Mouse (Mus musculus): ENCODE results near the gene Tlr4. TPM values are rescaled to one million over a fixed set of nuclear protein-coding genes. Genes with fewer than 3 reads are reported as not detected.

The Tlr4 gene
- 0.83 and 0.91 TPM in 2 replicates for polyA plus RNA-seq (2015; fragmentation: Nextera tagmentation; extraction: Ambion mirVana)

DNA sequence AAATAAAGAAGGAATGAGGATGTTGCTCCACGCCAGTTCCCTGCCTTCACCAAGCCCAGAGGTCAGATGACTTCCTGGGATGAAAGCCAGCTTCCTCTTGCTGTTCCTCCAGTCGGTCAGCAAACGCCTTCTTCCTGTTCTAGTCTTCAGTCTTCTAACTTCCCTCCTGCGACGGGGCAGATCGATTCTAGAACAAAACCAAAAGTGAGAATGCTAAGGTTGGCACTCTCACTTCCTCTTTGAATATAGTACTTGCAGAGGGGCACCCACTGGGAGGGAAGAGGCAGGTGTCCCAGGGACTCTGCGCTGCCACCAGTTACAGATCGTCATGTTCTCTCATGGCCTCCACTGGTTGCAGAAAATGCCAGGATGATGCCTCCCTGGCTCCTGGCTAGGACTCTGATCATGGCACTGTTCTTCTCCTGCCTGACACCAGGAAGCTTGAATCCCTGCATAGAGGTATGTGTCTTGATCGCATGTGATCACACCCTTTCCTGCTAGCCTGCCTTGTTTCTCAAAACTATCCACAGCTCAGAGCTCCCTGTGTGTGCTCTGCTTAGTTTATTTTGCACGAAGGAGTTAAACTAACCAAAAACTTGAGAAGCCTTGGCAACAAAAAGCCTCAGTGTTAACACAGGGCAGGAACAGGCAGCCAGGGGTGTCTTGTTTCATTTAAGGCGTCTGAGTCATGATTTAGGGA lies at the start of gene Tlr4:
Tlr4 (plus strand) TSS at position 122 of the 700 bp plus-strand sequence.
- H3K27me3 ChIP-seq = no peaks in the 10 kb centered on the region
- ATAC-seq (ENCODE audit: low FRiP score, low read depth) = no peak
- no peak within 1 kb of the TSS for H3K9ac ChIP-seq
- H3K4me1 ChIP-seq (replicated peaks) = no peaks in the 10 kb centered on the region
- no peaks in the 10 kb centered on the region for H3K36me3 ChIP-seq
- 76% methylated on average over 11 of the region's 11 CpGs for WGBS
- no peak within 1 kb of the TSS for H3K4me3 ChIP-seq
- no peaks in the 10 kb centered on the region for H3K9me3 ChIP-seq
- 0 out of 2 replicates have a peak within 1 kb of the TSS, but pooled peaks have one; percentile 15 for H3K4me2 ChIP-seq
- H3K27ac ChIP-seq (replicated peaks) = no peak within 1 kb of the TSS

DNA sequence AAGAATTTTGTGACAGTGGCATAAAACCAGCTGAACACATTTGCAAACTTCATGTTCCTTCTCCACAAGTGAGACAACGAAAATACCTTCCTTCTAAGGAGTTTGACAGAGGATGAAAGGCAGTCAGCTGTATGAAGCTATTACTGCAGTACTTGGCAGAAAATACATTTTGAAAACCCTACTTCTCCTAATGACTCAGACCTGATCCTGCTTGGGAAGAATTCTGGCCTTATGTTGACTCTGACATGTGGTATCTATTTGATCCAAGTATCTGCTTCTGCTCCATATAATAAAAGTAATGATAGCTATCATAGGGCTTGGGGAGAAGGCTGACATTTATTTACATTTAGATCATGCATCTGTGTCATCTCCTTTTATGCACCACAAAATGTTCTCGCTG lies 33.1 kb upstream of the Tlr4 start:
- Histone ChIP-seq H3K27me3 (no peaks in the 10 kb centered on the region), H3K9me3 (no peaks in the 10 kb centered on the region), H3K4me3 (no peak overlapping the region), H3K27ac (replicated peaks) (no peak overlapping the region), H3K36me3 (no peaks in the 10 kb centered on the region), H3K4me1 (replicated peaks) (no peaks in the 10 kb centered on the region), H3K9ac (no peak overlapping the region), H3K4me2 (no peak overlapping the region)
- WGBS = 78% methylated on average over 2 of the region's 2 CpGs
- ATAC-seq (ENCODE audit: low FRiP score, low read depth) = no peak

DNA sequence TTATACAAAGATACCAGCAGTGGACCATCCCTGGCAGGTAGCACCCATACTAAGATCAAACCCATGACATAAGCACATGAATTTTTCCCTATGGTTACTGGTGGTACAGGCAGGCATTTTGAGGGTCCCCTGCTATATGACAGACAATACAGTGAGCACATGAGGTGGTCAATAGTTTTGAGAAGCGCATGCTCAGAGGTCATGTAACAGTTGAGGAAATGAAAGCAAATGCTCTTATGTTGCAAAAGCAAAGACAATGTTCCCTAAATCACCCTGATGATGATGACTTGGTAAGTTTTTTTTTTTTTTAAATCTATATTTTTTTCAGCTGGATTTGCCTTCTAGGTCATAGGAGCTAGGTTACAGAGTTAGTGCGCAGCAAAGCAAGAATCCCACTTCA lies 30.7 kb upstream of the Tlr4 start:
- H3K27ac ChIP-seq (replicated peaks) = no peak overlapping the region
- ATAC-seq (ENCODE audit: low FRiP score, low read depth) = no peak
- H3K9ac ChIP-seq = no peak overlapping the region
- H3K4me2 ChIP-seq = no peak overlapping the region
- H3K27me3 ChIP-seq = no peaks in the 10 kb centered on the region
- no peaks in the 10 kb centered on the region for H3K4me1 ChIP-seq (replicated peaks)
- H3K9me3 ChIP-seq = no peaks in the 10 kb centered on the region
- no peaks in the 10 kb centered on the region for H3K36me3 ChIP-seq
- WGBS = 96% methylated on average over 2 of the region's 2 CpGs
- H3K4me3 ChIP-seq = no peak overlapping the region

DNA sequence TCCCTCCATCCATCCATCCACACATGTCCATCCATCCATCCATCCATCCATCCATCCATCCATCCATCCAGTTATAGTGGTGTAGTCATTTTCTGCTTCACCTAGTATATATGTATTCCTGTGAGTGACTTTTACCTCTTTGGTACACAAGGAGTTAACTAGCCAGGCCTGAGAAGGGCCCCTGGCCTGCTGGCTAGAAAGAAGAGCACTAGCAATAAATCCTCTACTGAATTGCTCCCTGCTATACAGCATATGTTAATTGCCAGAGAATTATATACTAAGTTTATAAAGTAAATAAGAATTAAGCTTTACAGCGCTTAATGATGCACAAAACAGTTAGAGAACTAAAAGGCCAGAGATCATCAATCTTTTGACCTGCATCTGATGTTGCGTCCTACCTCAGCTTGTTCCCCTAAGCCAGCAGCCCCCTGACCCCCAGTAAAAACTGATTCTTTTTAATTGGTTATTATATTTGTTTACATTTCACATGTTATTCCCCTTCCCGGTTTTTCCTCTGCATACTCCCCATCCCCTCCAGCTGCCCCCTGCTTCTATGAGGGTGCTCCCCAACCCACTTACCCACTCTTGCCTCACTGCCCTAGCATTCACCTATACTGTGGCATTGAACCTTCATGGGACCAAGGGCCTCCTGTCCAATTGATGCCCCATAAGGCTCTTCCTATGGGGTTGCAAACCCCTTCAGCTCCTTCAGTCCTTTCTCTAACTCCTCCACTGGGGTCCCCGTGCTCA lies 22.7 kb upstream of the Tlr4 start:
- WGBS = 78% methylated on average over 4 of the region's 4 CpGs
- no peaks in the 10 kb centered on the region for H3K36me3 ChIP-seq
- H3K27me3 ChIP-seq = no peaks in the 10 kb centered on the region
- H3K4me1 ChIP-seq (replicated peaks) = no peaks in the 10 kb centered on the region
- no peaks in the 10 kb centered on the region for H3K9me3 ChIP-seq
- no peak for ATAC-seq (ENCODE audit: low FRiP score, low read depth)
- no peak overlapping the region for H3K27ac ChIP-seq (replicated peaks)
- no peak overlapping the region for H3K9ac ChIP-seq
- no peak overlapping the region for H3K4me2 ChIP-seq
- no peak overlapping the region for H3K4me3 ChIP-seq

DNA sequence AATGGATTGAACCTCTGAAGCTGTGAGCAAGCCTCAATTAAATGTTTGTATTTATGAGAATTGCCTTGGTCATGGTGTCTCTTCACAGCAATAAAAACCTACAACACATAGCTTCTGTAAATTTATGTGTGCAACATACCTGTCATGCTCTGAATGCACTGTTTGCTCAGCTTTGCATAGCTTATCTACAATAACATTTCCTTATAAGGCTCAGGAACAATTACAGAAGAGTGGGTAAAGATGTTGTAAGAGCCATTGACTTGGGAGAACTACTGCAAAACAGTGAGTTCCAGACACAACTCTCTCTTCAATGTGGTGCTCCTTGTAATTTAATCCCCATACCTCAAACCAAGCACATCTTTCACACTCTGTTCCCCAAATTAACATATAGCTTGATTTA lies 21.6 kb upstream of the Tlr4 start:
- no peak overlapping the region for H3K4me2 ChIP-seq
- no peak overlapping the region for H3K9ac ChIP-seq
- no peaks in the 10 kb centered on the region for H3K27me3 ChIP-seq
- no peaks in the 10 kb centered on the region for H3K4me1 ChIP-seq (replicated peaks)
- no peak for ATAC-seq (ENCODE audit: low FRiP score, low read depth)
- H3K27ac ChIP-seq (replicated peaks) = no peak overlapping the region
- H3K9me3 ChIP-seq = no peaks in the 10 kb centered on the region
- no peak overlapping the region for H3K4me3 ChIP-seq
- H3K36me3 ChIP-seq = no peaks in the 10 kb centered on the region

DNA sequence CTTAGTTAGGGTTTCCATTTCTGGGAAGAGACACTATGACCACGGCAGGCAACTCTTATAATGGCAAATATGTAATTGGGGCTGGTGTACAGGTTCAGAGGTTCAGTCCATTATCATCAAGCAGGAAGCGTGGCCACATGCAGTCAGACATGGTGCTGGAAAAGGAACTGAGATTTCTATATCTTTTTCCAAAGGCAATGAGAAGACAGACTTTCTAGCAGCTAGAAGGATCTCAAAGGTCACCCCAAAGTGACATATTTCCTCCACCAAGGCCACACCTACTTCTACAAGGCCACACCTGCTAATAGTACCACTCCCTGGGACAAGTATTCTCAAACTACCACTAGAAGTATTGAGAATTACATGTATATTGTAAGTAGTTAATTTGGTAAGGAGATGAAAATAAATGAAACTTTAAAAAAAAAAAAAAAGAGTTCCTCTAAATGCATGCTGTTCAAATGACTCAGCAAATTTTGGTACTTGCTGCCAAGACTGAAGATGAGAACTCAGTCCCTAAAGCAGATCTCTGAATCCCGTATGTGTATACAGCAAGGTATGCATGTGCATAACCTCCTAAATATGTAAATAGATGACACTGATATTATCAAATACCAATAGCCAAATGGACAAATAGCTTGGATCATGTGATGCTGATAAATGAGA lies 10.9 kb upstream of the Tlr4 start:
- ATAC-seq (ENCODE audit: low FRiP score, low read depth) = no peak
- Histone ChIP-seq H3K4me3 (no peak overlapping the region), H3K4me2 (no peak overlapping the region), H3K27me3 (no peaks in the 10 kb centered on the region), H3K9ac (no peak overlapping the region), H3K36me3 (no peaks in the 10 kb centered on the region), H3K9me3 (no peaks in the 10 kb centered on the region), H3K4me1 (replicated peaks) (no peaks in the 10 kb centered on the region), H3K27ac (replicated peaks) (no peak overlapping the region)
- 86% methylated on average over 3 of the region's 3 CpGs for WGBS

DNA sequence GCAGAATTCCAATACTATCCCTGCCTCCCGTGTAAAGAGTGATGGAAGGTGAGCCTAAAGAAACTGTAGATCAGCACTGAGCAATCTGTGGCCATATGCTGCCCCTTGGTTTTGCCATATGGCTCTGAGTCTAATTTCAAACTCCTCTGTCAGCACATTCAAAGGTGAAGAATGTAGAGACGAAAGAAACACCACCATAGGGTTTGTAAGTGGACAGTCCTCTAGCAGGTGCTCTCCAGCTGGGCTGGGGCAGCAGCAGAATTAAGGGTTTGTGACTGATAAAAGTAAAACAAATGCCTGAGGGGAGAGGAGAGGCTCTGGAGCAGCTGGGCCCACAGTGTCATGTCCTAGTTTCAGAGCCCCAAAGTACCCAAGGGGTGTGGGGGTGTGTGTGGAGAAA lies 6.2 kb upstream of the Tlr4 start:
- no peak for ATAC-seq (ENCODE audit: low FRiP score, low read depth)

DNA sequence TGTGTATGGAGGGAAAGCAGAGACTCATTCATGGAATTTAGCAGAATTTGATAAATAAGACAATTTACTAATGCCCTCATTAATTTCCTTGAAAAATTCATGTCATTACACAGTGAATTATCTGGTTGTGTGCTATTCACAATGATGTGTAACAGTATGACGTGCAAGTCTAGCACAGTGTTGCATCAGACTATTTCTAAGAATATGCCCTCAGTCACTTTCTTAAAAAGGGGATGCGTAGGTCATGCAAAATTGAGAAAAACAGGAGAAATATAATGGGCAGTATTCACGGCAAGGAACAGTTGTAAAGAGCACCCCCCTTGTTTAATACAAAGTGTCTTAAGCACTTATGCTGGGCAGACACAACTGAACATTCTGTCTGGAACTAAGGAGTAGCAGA lies 5.6 kb upstream of the Tlr4 start:
- WGBS = 81% methylated on average over 3 of the region's 3 CpGs
- no peak for ATAC-seq (ENCODE audit: low FRiP score, low read depth)
- H3K9me3 ChIP-seq = no peaks in the 10 kb centered on the region

More for the DNA sequence above, 6.2 kb upstream of the Tlr4 start:
- Histone ChIP-seq H3K4me1 (replicated peaks) (no peaks in the 10 kb centered on the region), H3K27me3 (no peaks in the 10 kb centered on the region), H3K9me3 (no peaks in the 10 kb centered on the region), H3K4me3 (no peak overlapping the region), H3K4me2 (no peak overlapping the region), H3K36me3 (no peaks in the 10 kb centered on the region), H3K27ac (replicated peaks) (no peak overlapping the region), H3K9ac (no peak overlapping the region)
- WGBS = 65% methylated on average over 2 of the region's 2 CpGs

DNA sequence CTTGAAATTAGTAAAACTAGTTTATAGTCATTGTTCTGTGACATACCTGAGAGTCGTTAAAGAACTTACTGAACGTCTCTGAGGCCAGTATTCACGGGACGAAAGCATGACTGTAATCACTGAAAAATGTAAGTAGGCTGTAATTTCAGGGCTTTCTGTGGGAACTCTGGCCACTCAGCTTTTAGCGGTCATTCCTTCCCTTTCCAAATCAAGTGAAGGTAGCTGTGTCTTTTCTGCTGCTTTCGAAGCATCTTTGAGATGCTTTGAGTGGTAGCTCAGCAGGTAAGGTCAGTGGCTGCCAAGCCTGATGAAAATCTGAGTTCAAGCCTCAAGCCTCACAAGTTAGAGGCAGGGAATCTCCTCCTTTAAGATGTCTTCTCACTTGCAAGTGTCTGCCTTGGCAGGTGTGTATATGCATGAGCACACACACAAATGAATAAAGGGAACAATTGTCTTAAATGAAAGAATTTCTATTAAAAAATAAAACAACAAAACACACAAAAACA lies 832 bp downstream of the Tlr4 start:
- Histone ChIP-seq H3K27ac (replicated peaks) (no peak overlapping the region), H3K9me3 (no peaks in the 10 kb centered on the region), H3K4me3 (no peak overlapping the region), H3K4me2 (no peak overlapping the region), H3K9ac (no peak overlapping the region), H3K27me3 (no peaks in the 10 kb centered on the region), H3K4me1 (replicated peaks) (no peaks in the 10 kb centered on the region), H3K36me3 (no peaks in the 10 kb centered on the region)
- ATAC-seq (ENCODE audit: low FRiP score, low read depth) = no peak
- WGBS = 81% methylated on average over 6 of the region's 6 CpGs

More for the DNA sequence above, 5.6 kb upstream of the Tlr4 start:
- H3K4me2 ChIP-seq = no peak overlapping the region
- H3K4me1 ChIP-seq (replicated peaks) = no peaks in the 10 kb centered on the region
- no peaks in the 10 kb centered on the region for H3K27me3 ChIP-seq
- no peak overlapping the region for H3K9ac ChIP-seq
- H3K36me3 ChIP-seq = no peaks in the 10 kb centered on the region
- no peak overlapping the region for H3K4me3 ChIP-seq
- H3K27ac ChIP-seq (replicated peaks) = no peak overlapping the region

DNA sequence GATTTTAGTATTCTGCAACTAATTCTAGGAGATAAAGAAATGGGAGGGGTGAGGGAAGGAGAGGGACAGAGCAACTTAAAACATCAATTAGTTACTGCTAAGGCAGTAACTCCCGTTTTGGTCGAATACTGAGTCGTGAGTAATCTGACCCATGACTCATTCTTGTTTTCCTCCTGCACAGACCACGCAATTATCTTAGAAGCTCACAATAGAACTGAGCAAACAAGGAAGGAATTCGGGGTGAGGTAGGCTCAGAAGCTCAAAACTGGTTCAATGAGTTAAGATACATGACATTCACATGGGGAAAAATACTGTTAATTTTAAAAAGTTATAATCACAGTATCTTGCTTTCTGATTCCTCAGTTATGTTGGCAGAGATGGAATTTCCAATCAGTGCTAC lies 1.3 kb downstream of the Tlr4 start:
- no peak overlapping the region for H3K9ac ChIP-seq
- no peaks in the 10 kb centered on the region for H3K27me3 ChIP-seq
- no peak for ATAC-seq (ENCODE audit: low FRiP score, low read depth)
- no peaks in the 10 kb centered on the region for H3K4me1 ChIP-seq (replicated peaks)
- 49% methylated on average over 5 of the region's 5 CpGs for WGBS
- no peaks in the 10 kb centered on the region for H3K36me3 ChIP-seq
- no peaks in the 10 kb centered on the region for H3K9me3 ChIP-seq
- H3K4me2 ChIP-seq = no peak overlapping the region
- H3K27ac ChIP-seq (replicated peaks) = no peak overlapping the region
- H3K4me3 ChIP-seq = no peak overlapping the region

DNA sequence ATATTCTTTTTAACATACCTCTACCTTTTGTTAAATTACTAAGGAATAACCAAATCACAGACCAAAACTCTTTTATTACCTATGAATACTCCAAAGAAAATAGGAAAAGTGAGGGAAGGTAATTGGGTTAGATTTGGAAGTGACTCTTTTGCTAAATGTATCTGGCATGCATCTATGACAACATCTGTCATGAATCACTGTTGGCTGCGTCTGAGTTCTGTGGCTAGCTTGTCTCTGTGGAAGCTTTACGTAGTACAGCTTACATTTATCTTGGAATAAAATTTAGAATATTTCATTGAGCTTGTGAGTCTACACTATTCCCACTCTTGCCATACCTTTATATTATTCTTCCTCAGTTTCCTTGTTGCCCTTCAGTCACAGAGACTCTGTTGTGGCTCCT lies 10.7 kb downstream of the Tlr4 start:
- WGBS = 94% methylated on average over 2 of the region's 2 CpGs
- Histone ChIP-seq H3K27ac (replicated peaks) (no peak overlapping the region), H3K4me2 (no peak overlapping the region), H3K27me3 (no peaks in the 10 kb centered on the region), H3K9me3 (no peaks in the 10 kb centered on the region), H3K36me3 (no peaks in the 10 kb centered on the region), H3K9ac (no peak overlapping the region), H3K4me1 (replicated peaks) (no peaks in the 10 kb centered on the region), H3K4me3 (no peak overlapping the region)
- no peak for ATAC-seq (ENCODE audit: low FRiP score, low read depth)

DNA sequence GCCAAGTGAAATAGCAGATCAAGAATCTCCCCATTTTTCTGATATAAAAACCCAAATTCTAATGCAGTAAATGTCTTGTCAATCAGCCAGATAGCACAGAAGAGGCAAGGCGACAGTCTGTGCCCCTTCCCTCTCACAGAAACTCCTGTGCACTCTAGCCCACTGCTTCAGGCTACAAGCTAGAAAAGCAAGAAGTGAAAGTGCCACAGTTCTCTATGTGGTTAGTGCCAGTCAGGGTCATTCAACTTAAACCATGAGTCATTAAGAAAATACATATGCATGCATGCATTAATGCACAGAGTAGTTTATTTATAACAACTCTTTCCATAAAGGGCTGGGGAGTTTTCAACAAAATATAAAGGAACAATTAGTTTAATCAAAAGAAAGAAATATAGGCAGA lies 15.9 kb downstream of the Tlr4 start:
- Histone ChIP-seq H3K9ac (no peak overlapping the region), H3K9me3 (no peaks in the 10 kb centered on the region), H3K36me3 (no peaks in the 10 kb centered on the region), H3K4me2 (no peak overlapping the region), H3K27ac (replicated peaks) (no peak overlapping the region), H3K4me1 (replicated peaks) (no peaks in the 10 kb centered on the region), H3K27me3 (no peaks in the 10 kb centered on the region), H3K4me3 (no peak overlapping the region)
- no peak for ATAC-seq (ENCODE audit: low FRiP score, low read depth)
- 82% methylated on average over 1 of the region's 1 CpGs for WGBS
